Mouse (Mus musculus) kidney, embryonic 16.5 days (tissue): ENCODE results near the gene Cacna1c. TPM values are rescaled to one million over a fixed set of nuclear protein-coding genes. Genes with fewer than 3 reads are reported as not detected.

Experiments used
- ATAC-seq: fragments of 200-750 bp; cut with Nextera tagmentation; 2 replicates; pipeline ENCODE4 v1.8.0; 2017; ENCODE audit warnings: moderate TSS enrichment; ENCODE audit not compliant: low FRiP score, low TSS enrichment
- H3K27ac ChIP-seq: fragments of 300-500 bp; sonication (generic); 2 replicates; pipeline ENCODE4 v1.5.1; 2014; ENCODE audit warnings: low read length
- H3K27me3 ChIP-seq: fragments of 300-500 bp; sonication (generic); 2 replicates; pipeline ENCODE4 v1.6.1; 2014; ENCODE audit warnings: low read length, control low read depth, mixed read lengths; ENCODE audit not compliant: insufficient read depth
- H3K36me3 ChIP-seq: fragments of 300-500 bp; sonication (generic); 2 replicates; pipeline ENCODE4 v1.6.1; 2014; ENCODE audit warnings: low read length, control low read depth, mixed read lengths; ENCODE audit not compliant: insufficient read depth
- H3K4me1 ChIP-seq: fragments of 300-500 bp; sonication (generic); 2 replicates; pipeline ENCODE4 v1.6.1; 2014; ENCODE audit warnings: low read length, control low read depth, mixed read lengths; ENCODE audit not compliant: insufficient read depth
- H3K4me2 ChIP-seq: fragments of 300-500 bp; sonication (generic); replicated peaks from 2 replicates; pipeline ENCODE4 v1.6.1; 2014; ENCODE audit warnings: low read depth, low read length
- H3K4me3 ChIP-seq: fragments of 300-500 bp; sonication (generic); 2 replicates; pipeline ENCODE4 v1.5.1; 2014; ENCODE audit warnings: mild to moderate bottlenecking, low read length
- H3K9ac ChIP-seq: fragments of 300-500 bp; sonication (generic); replicated peaks from 2 replicates; pipeline ENCODE4 v1.6.1; 2014; ENCODE audit warnings: low read length
- H3K9me3 ChIP-seq: fragments of 300-500 bp; sonication (generic); 2 replicates; pipeline ENCODE4 v1.6.1; 2016; ENCODE audit warnings: low read length, control low read depth
- WGBS: fragments of 180-500 bp; shearing (Covaris S2); extraction: QIAGEN DNeasy Blood & Tissue Kit; methylation state at CpG from one replicate; pipeline ENCODE4 v1.1.7; 2014; 5-methylcytosine and 5-hydroxymethylcytosine counted together
- polyA plus RNA-seq: library from polyadenylated mRNA; unstranded; fragments of >200 nt; fragmentation: Nextera tagmentation; extraction: Ambion mirVana; gene quantifications from 2 replicates; pipeline ENCODE4 v1.2.1, GENCODE M21; 2015

Gene Cacna1c
- polyA plus RNA-seq, 1 experiment from 2014 or later: 1.4 TPM

DNA sequence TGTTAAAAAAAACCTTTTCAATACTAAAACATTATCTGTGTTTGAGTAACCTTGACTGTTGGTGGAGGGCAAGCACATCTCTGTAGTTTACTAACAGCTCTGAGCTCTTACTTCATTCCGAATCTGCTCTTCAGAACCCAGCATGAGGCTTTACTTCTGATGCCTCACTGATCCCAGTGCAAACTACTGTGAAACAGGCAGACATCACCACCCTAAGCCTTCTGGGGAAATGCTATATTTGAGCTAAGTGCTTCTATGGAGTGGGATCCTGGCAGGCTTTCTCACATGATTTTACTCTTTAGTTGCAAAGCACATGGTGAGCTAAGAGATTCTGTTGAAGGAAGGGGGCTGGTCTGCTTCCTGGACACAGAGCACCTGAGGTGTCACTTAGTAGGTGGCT is 311.3 kb downstream of the Cacna1c start:
- H3K4me3 ChIP-seq: no peak overlapping the region
- no peaks in the 10 kb centered on the region for H3K27me3 ChIP-seq
- 82% methylated on average over 1 of the region's 1 CpGs for WGBS
- ATAC-seq: no peak
- H3K4me2 ChIP-seq: no peak overlapping the region
- no peak overlapping the region for H3K9ac ChIP-seq
- no peaks in the 10 kb centered on the region for H3K9me3 ChIP-seq
- H3K4me1 ChIP-seq: no peaks in the 10 kb centered on the region
- no peak overlapping the region for H3K27ac ChIP-seq
- no peaks in the 10 kb centered on the region for H3K36me3 ChIP-seq

DNA sequence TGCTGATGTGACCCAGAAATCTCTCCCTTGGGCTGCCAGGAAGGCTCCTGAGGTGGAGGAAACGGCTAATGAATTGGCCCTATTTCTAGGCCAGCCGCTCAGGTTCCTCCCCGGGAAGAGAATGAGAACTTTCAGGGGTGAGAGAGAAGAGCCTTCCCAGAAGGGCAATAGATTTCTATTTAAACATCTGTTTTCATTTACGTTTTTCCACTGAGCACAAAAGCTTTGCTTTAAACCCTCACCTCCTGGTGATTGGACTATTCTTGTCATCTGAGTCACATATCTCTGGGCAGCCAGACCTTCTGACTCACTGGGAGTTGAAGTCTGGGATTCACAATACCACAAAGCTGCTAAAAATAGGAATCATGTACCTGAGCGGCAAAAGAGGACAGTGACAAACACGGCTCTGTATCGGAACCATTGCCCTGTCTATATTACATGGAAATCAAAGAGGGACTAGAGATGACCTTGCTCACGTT is 312.1 kb downstream of the Cacna1c start:
- Histone ChIP-seq H3K4me2 (no peak overlapping the region), H3K36me3 (no peaks in the 10 kb centered on the region), H3K4me1 (no peaks in the 10 kb centered on the region), H3K9ac (no peak overlapping the region), H3K4me3 (no peak overlapping the region), H3K27me3 (no peaks in the 10 kb centered on the region), H3K9me3 (no peaks in the 10 kb centered on the region), H3K27ac (no peak overlapping the region)
- no peak for ATAC-seq
- WGBS: 70% methylated on average over 8 of the region's 8 CpGs

DNA sequence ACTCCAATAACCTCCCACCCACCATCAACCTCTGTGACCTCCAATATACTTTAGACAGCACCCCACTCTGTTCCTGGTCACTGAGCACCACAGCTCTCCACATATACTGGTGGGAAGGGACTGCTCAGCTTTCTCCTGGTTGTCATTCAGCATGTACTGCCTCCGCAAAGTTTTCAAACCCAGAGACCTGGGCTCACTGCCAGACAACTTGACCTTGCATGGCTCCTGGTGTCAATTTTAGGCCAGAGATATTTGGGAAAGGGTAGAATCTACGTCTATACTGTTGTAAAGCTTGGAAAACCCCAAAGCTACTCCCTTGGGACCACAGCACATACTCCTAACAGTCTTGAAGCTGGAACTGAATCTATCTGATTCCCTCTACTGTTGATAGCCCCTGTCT is 320.0 kb downstream of the Cacna1c start:
- no peak overlapping the region for H3K4me2 ChIP-seq
- H3K36me3 ChIP-seq: no peaks in the 10 kb centered on the region
- no peaks in the 10 kb centered on the region for H3K27me3 ChIP-seq
- no peak overlapping the region for H3K4me3 ChIP-seq
- no peaks in the 10 kb centered on the region for H3K9me3 ChIP-seq
- 27% methylated on average over 2 of the region's 2 CpGs for WGBS
- no peak overlapping the region for H3K27ac ChIP-seq
- ATAC-seq: no peak
- H3K4me1 ChIP-seq: 0 out of 2 replicates have a peak, but pooled peaks cover 3% of the 10 kb centered on the region
- H3K9ac ChIP-seq: no peak overlapping the region

DNA sequence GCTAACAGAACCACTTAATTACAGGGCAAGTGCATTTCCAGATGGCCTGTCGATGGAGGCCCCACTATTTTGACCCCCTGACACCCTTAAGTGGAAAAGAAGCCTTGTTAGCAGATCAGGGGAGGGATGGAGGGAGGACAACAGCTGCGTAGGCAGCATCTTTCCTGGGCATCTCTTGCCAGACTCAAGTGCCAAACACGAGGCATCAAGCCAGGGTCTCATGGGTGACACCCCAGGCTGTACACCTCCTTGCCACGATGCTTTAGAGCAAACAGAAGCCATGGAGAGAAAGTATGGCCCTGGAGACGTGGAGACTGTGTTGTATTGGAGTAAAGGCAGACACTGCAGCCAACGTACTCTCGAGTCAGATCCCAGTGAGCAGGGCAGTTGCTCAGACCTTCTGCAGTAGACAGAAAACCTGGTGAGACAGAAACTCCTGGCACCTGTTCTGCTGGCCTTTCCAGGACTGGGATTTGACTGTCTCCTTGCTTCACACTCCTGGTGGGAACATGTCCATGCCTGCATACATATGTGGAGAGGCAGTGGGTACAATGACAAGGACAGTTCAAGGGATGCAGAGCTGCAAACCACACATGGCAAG is 325.9 kb downstream of the Cacna1c start:
- H3K9ac ChIP-seq: no peak overlapping the region
- no peaks in the 10 kb centered on the region for H3K36me3 ChIP-seq
- H3K27me3 ChIP-seq: no peaks in the 10 kb centered on the region
- H3K27ac ChIP-seq: no peak overlapping the region
- no peaks in the 10 kb centered on the region for H3K4me1 ChIP-seq
- H3K4me2 ChIP-seq: no peak overlapping the region
- no peak for ATAC-seq
- no peak overlapping the region for H3K4me3 ChIP-seq
- H3K9me3 ChIP-seq: no peaks in the 10 kb centered on the region
- 72% methylated on average over 7 of the region's 7 CpGs for WGBS

DNA sequence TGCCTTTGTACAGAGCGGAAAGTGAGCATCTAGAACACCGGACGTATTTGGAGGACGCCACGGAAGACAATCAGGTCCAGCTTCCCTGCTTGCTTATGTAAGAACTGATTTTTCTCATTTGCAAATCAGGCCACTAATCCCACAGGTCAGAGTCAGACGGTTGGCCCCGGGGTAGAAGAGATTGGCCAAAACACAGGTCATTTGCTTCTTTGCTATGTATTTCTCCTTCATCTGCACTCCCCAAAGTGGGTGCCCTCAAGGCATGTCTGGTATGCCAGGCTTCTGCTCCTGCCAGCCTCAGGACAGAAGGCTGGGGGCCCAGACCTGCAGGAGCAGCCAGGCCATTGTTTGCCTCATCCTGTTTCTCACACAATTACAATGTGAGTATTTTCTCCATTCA is 328.8 kb downstream of the Cacna1c start:
- WGBS: 92% methylated on average over 7 of the region's 7 CpGs
- Histone ChIP-seq H3K27ac (no peak overlapping the region), H3K9me3 (no peaks in the 10 kb centered on the region), H3K9ac (no peak overlapping the region), H3K4me1 (no peaks in the 10 kb centered on the region), H3K4me3 (no peak overlapping the region), H3K36me3 (no peaks in the 10 kb centered on the region), H3K27me3 (no peaks in the 10 kb centered on the region), H3K4me2 (no peak overlapping the region)
- ATAC-seq: no peak

DNA sequence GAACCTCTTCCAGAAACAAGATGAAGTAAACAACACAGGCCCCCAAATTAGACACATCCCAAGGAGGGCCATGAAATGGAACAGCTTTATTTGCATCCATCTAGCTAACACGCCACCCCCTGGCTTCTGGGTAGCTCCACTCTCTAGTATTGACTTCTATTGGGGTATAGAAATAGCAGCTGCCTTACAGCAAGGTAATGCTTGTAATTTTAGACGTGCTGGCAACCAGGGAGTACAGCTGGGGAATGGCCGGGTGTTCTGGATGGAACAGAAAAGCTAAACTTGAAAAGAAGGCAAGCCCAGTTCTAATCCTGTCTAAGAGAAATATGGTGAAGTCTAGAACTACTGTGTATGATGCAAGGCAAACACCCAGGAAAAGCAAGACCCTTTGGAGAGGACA is 329.3 kb downstream of the Cacna1c start:
- H3K9me3 ChIP-seq: no peaks in the 10 kb centered on the region
- H3K4me3 ChIP-seq: no peak overlapping the region
- no peaks in the 10 kb centered on the region for H3K36me3 ChIP-seq
- ATAC-seq: no peak
- no peak overlapping the region for H3K4me2 ChIP-seq
- no peaks in the 10 kb centered on the region for H3K27me3 ChIP-seq
- 54% methylated on average over 3 of the region's 3 CpGs for WGBS
- H3K27ac ChIP-seq: no peak overlapping the region
- no peaks in the 10 kb centered on the region for H3K4me1 ChIP-seq
- H3K9ac ChIP-seq: no peak overlapping the region

DNA sequence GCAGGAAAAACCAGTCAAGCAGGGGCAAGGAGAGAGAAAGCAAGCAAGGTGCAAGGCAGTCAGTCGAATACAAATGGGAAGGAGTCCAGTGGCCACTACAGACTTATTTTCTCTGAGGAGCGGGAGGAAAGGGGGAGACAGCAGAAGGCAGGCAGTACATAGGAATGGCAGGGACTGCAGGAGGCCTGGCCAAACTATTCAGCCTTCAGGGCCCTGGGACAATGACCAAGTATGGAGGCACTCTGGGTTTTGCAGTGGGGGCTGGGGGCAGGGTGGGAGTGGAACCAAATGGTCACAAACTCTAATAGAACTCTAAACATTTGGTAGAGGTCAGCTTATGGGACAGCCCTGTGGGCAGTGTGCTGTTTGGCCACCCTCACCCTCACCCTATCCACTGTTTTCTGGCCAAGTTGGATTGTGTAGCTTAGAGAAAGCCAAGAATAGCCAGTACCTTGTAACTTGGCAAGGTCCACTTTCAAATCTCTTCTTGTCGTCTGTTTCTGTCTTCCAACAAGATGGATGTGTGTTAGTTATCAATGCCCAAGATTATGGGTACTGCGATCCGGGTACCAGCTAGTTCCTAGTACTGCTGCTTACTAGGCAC is 330.3 kb downstream of the Cacna1c start:
- H3K27me3 ChIP-seq: no peaks in the 10 kb centered on the region
- H3K4me1 ChIP-seq: no peaks in the 10 kb centered on the region
- WGBS: 82% methylated on average over 5 of the region's 5 CpGs
- no peak overlapping the region for H3K27ac ChIP-seq
- H3K36me3 ChIP-seq: no peaks in the 10 kb centered on the region
- ATAC-seq: no peak
- H3K9ac ChIP-seq: no peak overlapping the region
- H3K9me3 ChIP-seq: no peaks in the 10 kb centered on the region
- no peak overlapping the region for H3K4me3 ChIP-seq
- H3K4me2 ChIP-seq: no peak overlapping the region

DNA sequence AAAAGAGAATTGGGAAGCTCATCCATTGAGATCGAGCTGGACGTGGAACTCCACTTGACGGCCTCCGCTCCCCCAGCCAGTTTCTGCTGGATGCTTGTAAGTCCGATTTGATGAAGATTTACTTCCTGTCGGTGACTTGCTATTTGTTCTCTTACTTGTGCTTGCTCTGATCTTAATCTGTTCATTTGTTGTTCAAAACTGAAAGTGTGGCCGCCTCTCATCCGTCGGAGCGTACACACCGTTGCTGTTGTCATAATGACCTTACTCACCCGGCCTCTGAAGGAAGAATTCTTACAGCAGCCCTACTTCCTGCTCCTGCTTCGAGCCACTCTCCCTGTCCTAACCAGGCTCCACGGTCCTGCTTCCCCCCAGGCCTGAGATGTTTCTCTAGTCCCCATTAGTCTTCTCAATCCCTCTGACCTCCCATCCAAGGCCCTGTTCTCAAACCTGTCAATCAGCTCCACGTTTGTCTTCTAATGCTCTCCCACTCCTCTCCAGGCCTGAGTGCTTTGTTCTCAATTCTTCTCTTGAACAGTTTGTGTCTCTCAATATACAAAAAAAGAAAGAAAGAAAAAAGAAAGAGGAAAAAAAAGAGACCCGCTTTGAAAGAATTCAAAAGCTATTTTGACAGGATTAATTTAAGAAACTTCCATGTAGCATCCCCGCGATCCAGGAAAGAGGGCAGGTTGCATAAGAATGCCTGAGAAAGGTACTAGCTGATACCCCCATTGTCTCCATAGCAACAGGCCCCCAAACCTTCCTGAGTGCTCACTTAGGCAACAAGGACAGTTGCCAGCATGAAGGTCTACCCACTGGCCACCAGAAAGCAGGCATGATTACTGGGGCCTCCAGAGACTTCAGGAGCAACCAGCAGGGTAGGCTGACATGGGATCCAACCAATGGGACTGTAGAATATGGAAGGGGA is 331.3 kb downstream of the Cacna1c start:
- Histone ChIP-seq H3K27ac (no peak overlapping the region), H3K4me3 (no peak overlapping the region), H3K9me3 (no peaks in the 10 kb centered on the region), H3K4me1 (no peaks in the 10 kb centered on the region), H3K9ac (no peak overlapping the region), H3K36me3 (no peaks in the 10 kb centered on the region), H3K4me2 (no peak overlapping the region), H3K27me3 (no peaks in the 10 kb centered on the region)
- no peak for ATAC-seq
- 49% methylated on average over 18 of the region's 18 CpGs for WGBS

DNA sequence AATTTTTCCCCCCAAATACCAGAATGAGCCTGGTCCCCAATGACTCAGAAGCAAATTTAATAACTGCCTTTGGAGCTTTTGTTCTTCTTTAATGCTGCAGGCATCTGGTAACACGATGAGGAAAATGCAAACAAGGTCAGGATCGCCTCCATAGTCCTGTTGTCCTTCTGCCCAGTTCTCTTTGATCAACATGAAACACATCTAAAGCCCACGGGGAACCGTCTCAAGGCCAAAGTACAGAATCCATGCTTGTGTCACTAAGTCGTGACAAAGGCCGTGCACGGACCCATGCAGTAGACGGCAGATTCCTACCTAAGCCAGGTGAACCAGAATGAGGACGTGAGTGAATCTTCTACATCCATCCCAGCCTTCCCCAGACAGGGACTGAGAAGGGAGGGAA is 333.5 kb downstream of the Cacna1c start:
- H3K4me1 ChIP-seq: no peaks in the 10 kb centered on the region
- H3K4me2 ChIP-seq: no peak overlapping the region
- whole genome bisulfite sequencing: 85% methylated on average over 9 of the region's 9 CpGs
- no peaks in the 10 kb centered on the region for H3K9me3 ChIP-seq
- no peak overlapping the region for H3K27ac ChIP-seq
- no peak for ATAC-seq
- no peak overlapping the region for H3K9ac ChIP-seq
- no peaks in the 10 kb centered on the region for H3K27me3 ChIP-seq
- H3K36me3 ChIP-seq: no peaks in the 10 kb centered on the region
- no peak overlapping the region for H3K4me3 ChIP-seq

DNA sequence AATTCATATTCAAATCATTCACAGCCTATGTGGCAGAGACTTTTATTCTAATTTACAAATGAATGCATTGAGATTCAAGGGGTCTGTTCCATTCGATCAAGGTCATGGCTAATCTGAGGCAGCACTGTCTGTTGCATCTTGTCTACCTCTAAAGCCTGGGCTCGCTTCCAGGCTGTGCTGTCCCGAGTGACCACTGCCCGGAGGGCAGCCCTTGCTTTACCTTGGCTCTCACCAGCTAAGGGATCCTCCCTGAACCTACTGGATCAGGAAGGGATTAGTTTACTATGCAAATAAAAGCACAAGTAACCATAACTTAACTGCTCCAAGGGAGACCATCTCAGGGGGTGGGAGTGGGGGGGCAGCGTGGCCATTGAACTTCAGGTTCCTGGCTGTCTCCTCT is 334.1 kb downstream of the Cacna1c start:
- H3K9ac ChIP-seq: no peak overlapping the region
- no peaks in the 10 kb centered on the region for H3K9me3 ChIP-seq
- no peak overlapping the region for H3K4me2 ChIP-seq
- no peak overlapping the region for H3K4me3 ChIP-seq
- no peaks in the 10 kb centered on the region for H3K27me3 ChIP-seq
- H3K27ac ChIP-seq: no peak overlapping the region
- no peaks in the 10 kb centered on the region for H3K4me1 ChIP-seq
- no peak for ATAC-seq
- H3K36me3 ChIP-seq: no peaks in the 10 kb centered on the region
- WGBS: 68% methylated on average over 5 of the region's 5 CpGs
